Mouse (Mus musculus) liver, embryonic 14.5 days (tissue): ENCODE measurements around the gene Cphx3. TPM values are rescaled to one million over a fixed set of nuclear protein-coding genes. Genes with fewer than 3 reads are reported as not detected.
"Not testable (repeated sequence)": the region's sequence is repeated elsewhere in the genome, so short reads cannot be mapped to it uniquely, and the experiment has no call there.

Source experiments
- ATAC-seq: fragments of 200-750 bp; cut with Nextera tagmentation; 2 replicates; pipeline ENCODE4 v1.8.0; 2017; ENCODE audit warnings: moderate number of reproducible peaks, mild to moderate bottlenecking, moderate library complexity; ENCODE audit not compliant: insufficient read depth
- DNase-seq, 3 experiments: peaks; one replicate each; pipeline ENCODE4 v3.0.0-alpha.2; 2012 to 2013; ENCODE audit warnings: low read depth in 3 of 3, low spot score in 3 of 3
- H3K27ac ChIP-seq: fragments of 300-500 bp; sonication (generic); 2 replicates; pipeline ENCODE4 v1.5.1; 2014; ENCODE audit warnings: moderate library complexity, mild to moderate bottlenecking, control low read depth, inconsistent platforms
- H3K27me3 ChIP-seq: fragments of 300-500 bp; sonication (generic); 2 replicates; pipeline ENCODE4 v1.6.1; 2014; ENCODE audit warnings: mild to moderate bottlenecking, low read length, moderate library complexity; ENCODE audit not compliant: control insufficient read depth, insufficient read depth
- H3K36me3 ChIP-seq: fragments of 300-500 bp; sonication (generic); replicated peaks from 2 replicates; pipeline ENCODE4 v1.6.1; 2014; ENCODE audit warnings: low read depth; ENCODE audit not compliant: control insufficient read depth, insufficient read depth
- H3K4me1 ChIP-seq, 2 experiments: fragments of 200-500 bp in 1 of 2; fragments of 300-500 bp in 1 of 2; sonication (generic) in 1 of 2; replicated peaks; 2 replicates each; pipeline ENCODE4 v1.6.1; 2012 to 2014; ENCODE audit warnings: antibody characterized with exemption in 1 of 2, inconsistent platforms in 1 of 2, low read length in 1 of 2; ENCODE audit not compliant: control insufficient read depth in 2 of 2, insufficient read depth in 2 of 2
- H3K4me2 ChIP-seq: fragments of 300-500 bp; sonication (generic); 2 replicates; pipeline ENCODE4 v1.6.1; 2014; ENCODE audit warnings: low read depth, mild to moderate bottlenecking, control low read depth, moderate library complexity
- H3K4me3 ChIP-seq, 2 experiments: fragments of 200-500 bp in 1 of 2; fragments of 300-500 bp in 1 of 2; sonication (generic) in 1 of 2; 2 replicates each; pipeline ENCODE4 v1.5.1; 2012 to 2014; ENCODE audit warnings: low read depth in 2 of 2, low read length in 2 of 2, mild to moderate bottlenecking in 2 of 2, control low read depth in 1 of 2, inconsistent platforms in 1 of 2, moderate library complexity in 1 of 2; ENCODE audit not compliant: insufficient read depth in 1 of 2
- H3K9ac ChIP-seq: fragments of 300-500 bp; sonication (generic); replicated peaks from 2 replicates; pipeline ENCODE4 v1.6.1; 2014; ENCODE audit warnings: mild to moderate bottlenecking, control low read depth, moderate library complexity
- H3K9me3 ChIP-seq: fragments of 300-500 bp; sonication (generic); 2 replicates; pipeline ENCODE4 v1.6.1; 2016; ENCODE audit warnings: low read length, mixed read lengths; ENCODE audit not compliant: control insufficient read depth
- WGBS: fragments of 180-500 bp; shearing (Covaris S2); extraction: QIAGEN DNeasy Blood & Tissue Kit; methylation state at CpG from one replicate; pipeline ENCODE4 v1.1.7; 2014; ENCODE audit not compliant: insufficient replicate concordance; 5-methylcytosine and 5-hydroxymethylcytosine counted together
- polyA plus RNA-seq, 2 experiments: library from polyadenylated mRNA; depleted of rRNA in 1 of 2; stranded (reverse) in 1 of 2; unstranded in 1 of 2; fragments of >200 nt; fragmentation: Nextera tagmentation in 1 of 2; extraction: Ambion mirVana in 1 of 2; gene quantifications; 2 replicates each; pipeline versions ENCODE4 v1.2.1 to v1.2.3; 2012 to 2014

Cphx3 gene
- polyA plus RNA-seq, 2 experiments = not detected

GRCm38 (mm10) chr14:26119095-26119494, 37.0 kb downstream of the Cphx3 start:
- H3K36me3 ChIP-seq, H3K4me3 ChIP-seq, H3K27me3 ChIP-seq, H3K4me1 ChIP-seq, H3K9ac ChIP-seq, ATAC-seq, H3K9me3 ChIP-seq, H3K4me2 ChIP-seq, DNase-seq, H3K27ac ChIP-seq: not testable (repeated sequence)
- WGBS = no CpG with 5 or more reads among the region's 7 CpGs

- H3K4me2 ChIP-seq, H3K9me3 ChIP-seq, H3K9ac ChIP-seq, H3K4me3 ChIP-seq, DNase-seq, H3K27me3 ChIP-seq, H3K4me1 ChIP-seq, H3K36me3 ChIP-seq, ATAC-seq, H3K27ac ChIP-seq: not testable (repeated sequence)
- WGBS = no CpG with 5 or more reads among the region's 2 CpGs
These were observed 65.0 kb downstream of the Cphx3 start for GRCm38 (mm10) chr14:26147095-26147494.

- H3K4me1 ChIP-seq, H3K9me3 ChIP-seq, H3K36me3 ChIP-seq, DNase-seq, ATAC-seq, H3K27me3 ChIP-seq, H3K4me3 ChIP-seq, H3K27ac ChIP-seq, H3K9ac ChIP-seq, H3K4me2 ChIP-seq: not testable (repeated sequence)
- WGBS = no CpG with 5 or more reads among the region's 7 CpGs
These were observed 73.9 kb downstream of the Cphx3 start for GRCm38 (mm10) chr14:26156032-26156431.

- H3K27ac ChIP-seq, H3K4me2 ChIP-seq, H3K36me3 ChIP-seq, H3K4me3 ChIP-seq, H3K4me1 ChIP-seq, H3K9me3 ChIP-seq, ATAC-seq, H3K27me3 ChIP-seq, H3K9ac ChIP-seq, DNase-seq: not testable (repeated sequence)
- WGBS = no CpG with 5 or more reads among the region's 9 CpGs
These were observed 79.1 kb downstream of the Cphx3 start for GRCm38 (mm10) chr14:26161156-26161555.

GRCm38 (mm10) chr14:26162423-26162822, 80.3 kb downstream of the Cphx3 start:
- WGBS = no CpG with 5 or more reads among the region's 5 CpGs
- H3K4me2 ChIP-seq, DNase-seq, H3K4me3 ChIP-seq, H3K27ac ChIP-seq, H3K9ac ChIP-seq, H3K4me1 ChIP-seq, ATAC-seq, H3K36me3 ChIP-seq, H3K9me3 ChIP-seq, H3K27me3 ChIP-seq: not testable (repeated sequence)

GRCm38 (mm10) chr14:26165266-26165665, 83.2 kb downstream of the Cphx3 start:
- not testable (repeated sequence) for ATAC-seq, H3K4me2 ChIP-seq, H3K4me1 ChIP-seq, H3K27me3 ChIP-seq, DNase-seq, H3K27ac ChIP-seq, H3K9me3 ChIP-seq, H3K36me3 ChIP-seq, H3K4me3 ChIP-seq, H3K9ac ChIP-seq
- WGBS = no CpG with 5 or more reads among the region's 12 CpGs

- DNase-seq, H3K36me3 ChIP-seq, H3K4me2 ChIP-seq, H3K4me3 ChIP-seq, H3K9me3 ChIP-seq, H3K27ac ChIP-seq, H3K4me1 ChIP-seq, ATAC-seq, H3K9ac ChIP-seq, H3K27me3 ChIP-seq: not testable (repeated sequence)
- no CpG with 5 or more reads among the region's 3 CpGs for WGBS
These were observed 91.9 kb downstream of the Cphx3 start for GRCm38 (mm10) chr14:26173955-26174354.

- DNase-seq, H3K4me3 ChIP-seq, H3K27me3 ChIP-seq, H3K9me3 ChIP-seq, H3K9ac ChIP-seq, H3K27ac ChIP-seq, H3K4me1 ChIP-seq, H3K36me3 ChIP-seq, H3K4me2 ChIP-seq, ATAC-seq: not testable (repeated sequence)
- no CpG with 5 or more reads among the region's 6 CpGs for WGBS
These were observed 92.9 kb downstream of the Cphx3 start for GRCm38 (mm10) chr14:26175028-26175427.
